In genomic region chr1:193650275-193650674, GRCm38 (mm10) we compare ENCODE assay signal across 15 mouse cellular contexts.
DNase-seq lines count a peak whose midpoint lies in the region; ATAC-seq and TF ChIP-seq lines count a peak whose summit lies in the region.
"Had no signal": no experiment of that assay in that cellular context is flagged by ENCODE, and none has a peak within 500 bp of the region (broad histone marks: within the 10 kb centered on the region; RNA-seq: fewer than 3 reads in every experiment).

No protein-coding gene starts in this region.

- TF ChIP-seq CTCF in lung, postnatal 0 days (IDR thresholded peaks at IDR 0.05): peak; percentile 33

- H3K4me2 ChIP-seq in lung, postnatal 0 days (replicated peaks; ENCODE audit: low read depth, low read length): no peak overlapping the region
- H3K4me2 ChIP-seq: embryonic facial prominence, embryonic 13.5 days; lung, embryonic 15.5 days; midbrain, embryonic 13.5 days had no signal

- intact Hi-C loops in heart, postnatal 25 days (cut with DNase I): loop anchor here (5.0 kb wide), 1 partner anchor 73 kb away; no protein-coding TSS in a partner anchor

- H3K9me3 ChIP-seq in lung, postnatal 0 days (ENCODE audit: low read length): no peaks in the 10 kb centered on the region
- H3K9me3 ChIP-seq in ES-E14 (ENCODE audit: control insufficient read depth, insufficient read depth, low read depth, low read length): no peaks in the 10 kb centered on the region
- H3K9me3 ChIP-seq: embryonic facial prominence, embryonic 13.5 days; G1E; lung, embryonic 15.5 days; midbrain, embryonic 13.5 days had no signal

- H3K27ac ChIP-seq in lung, postnatal 0 days (ENCODE audit: low read length): no peak overlapping the region
- H3K27ac ChIP-seq in ES-E14 (ENCODE audit: insufficient read depth, low read depth, low read length, poor library complexity, severe bottlenecking): no peak overlapping the region
- H3K27ac ChIP-seq: embryonic facial prominence, embryonic 13.5 days; lung, embryonic 15.5 days; midbrain, embryonic 13.5 days had no signal

- H3K9ac ChIP-seq in lung, postnatal 0 days (replicated peaks; ENCODE audit: low read depth): no peak overlapping the region
- no peak overlapping the region for H3K9ac ChIP-seq in ES-E14 (ENCODE audit: insufficient read depth, low read depth, low read length, poor library complexity, severe bottlenecking)
- H3K9ac ChIP-seq: embryonic facial prominence, embryonic 13.5 days; lung, embryonic 15.5 days; midbrain, embryonic 13.5 days had no signal

- H3K4me3 ChIP-seq in lung, postnatal 0 days (ENCODE audit: low read depth, low read length): no peak overlapping the region
- no peak overlapping the region for H3K4me3 ChIP-seq in ES-E14 (ENCODE audit: insufficient read depth in 1 of 2, low read depth in 1 of 2, low read length in 2 of 2, poor library complexity in 1 of 2, severe bottlenecking in 1 of 2)
- H3K4me3 ChIP-seq: embryonic facial prominence, embryonic 13.5 days; lung, embryonic 15.5 days; midbrain, embryonic 13.5 days had no signal

- H3K36me3 ChIP-seq in lung, postnatal 0 days (ENCODE audit: insufficient read depth, low read length): no peaks in the 10 kb centered on the region
- no peaks in the 10 kb centered on the region for H3K36me3 ChIP-seq in ES-E14 (ENCODE audit: control insufficient read depth, insufficient read depth, low read length, poor library complexity, severe bottlenecking)
- H3K36me3 ChIP-seq: embryonic facial prominence, embryonic 13.5 days; G1E; lung, embryonic 15.5 days; midbrain, embryonic 13.5 days had no signal

- H3K27me3 ChIP-seq in lung, postnatal 0 days (replicated peaks; ENCODE audit: insufficient read depth, low read length): no peaks in the 10 kb centered on the region
- H3K27me3 ChIP-seq: embryonic facial prominence, embryonic 13.5 days; lung, embryonic 15.5 days; midbrain, embryonic 13.5 days had no signal

- in situ Hi-C loops in ES-E14 (cut with MboI; ENCODE audit: low sequenced_read_pairs in 2 of 2, unreplicated experiment in 2 of 2): no loop called here

- DNase-seq in heart, adult 11 months: peak; percentile 24
- DNase-seq in heart, postnatal 25 days (ENCODE audit: low spot score): no peak
- DNase-seq in lung, postnatal 0 days (ENCODE audit: low spot score): no peak
- no peak for DNase-seq in lung, postnatal 4 days
- DNase-seq in ES-E14 (ENCODE audit: low read depth, low spot score): peak; percentile 24
- DNase-seq in layer of hippocampus, adult 11-12 months (ENCODE audit: low spot score): no peak
- DNase-seq in adipocyte (ENCODE audit: low spot score): no peak
- DNase-seq: kidney, adult 9 months; spleen, adult 18-20 months had no signal

- ATAC-seq in lung, postnatal 0 days: no peak
- peak; percentile 45; the same call in 1 of the 2 replicates for ATAC-seq in granulocyte monocyte progenitor cell, adult 5-6 weeks (replicated peaks; ENCODE audit: poor library complexity, severe bottlenecking)
- ATAC-seq: hindbrain, embryonic 16.5 days; midbrain, embryonic 13.5 days had no signal

- no peaks in the 10 kb centered on the region for H3K4me1 ChIP-seq in lung, postnatal 0 days (ENCODE audit: insufficient read depth, low read depth, low read length)
- no peaks in the 10 kb centered on the region for H3K4me1 ChIP-seq in ES-E14 (ENCODE audit: control insufficient read depth in 2 of 2, insufficient read depth in 2 of 2, low read length in 2 of 2, poor library complexity in 1 of 2)
- H3K4me1 ChIP-seq: embryonic facial prominence, embryonic 13.5 days had no signal

- TF ChIP-seq EP300 in lung, postnatal 0 days (IDR thresholded peaks at IDR 0.05): no peak

TF ChIP-seq in ES-E14, 5 proteins besides CTCF, POLR2A, EP300 and RAD21:
- TF ChIP-seq HCFC1 (IDR thresholded peaks at IDR 0.05; ENCODE audit: borderline replicate concordance, insufficient read depth, low read length): no peak
- no peak for TF ChIP-seq ZC3H11A (IDR thresholded peaks at IDR 0.05; ENCODE audit: borderline replicate concordance, low read depth, low read length)
- TF ChIP-seq MAFK (IDR thresholded peaks at IDR 0.05; ENCODE audit: insufficient read depth, low read depth, low read length): no peak
- TF ChIP-seq ZNF384 (IDR thresholded peaks at IDR 0.05; ENCODE audit: low read depth, low read length): no peak
- no peak for TF ChIP-seq CHD2 (IDR thresholded peaks at IDR 0.05; ENCODE audit: low read depth, low read length)

Comparison
In these comparisons a context has a peak if more than half of its experiments do, and no peak if none do; other contexts are left out.
1. DNase-seq: peak in heart, adult 11 months (single experiment) and ES-E14 (single experiment); none in heart, postnatal 25 days (single experiment), lung, postnatal 0 days (single experiment), lung, postnatal 4 days (0 of 2), layer of hippocampus, adult 11-12 months (single experiment) and adipocyte (single experiment).